Mouse (Mus musculus): ENCODE measurements around the gene Gtf3c2. TPM values are rescaled to one million over a fixed set of nuclear protein-coding genes. Genes with fewer than 3 reads are reported as not detected.

Gene Gtf3c2
- total RNA-seq, 1 experiment from 2014 or later: 86.1 TPM

DNA sequence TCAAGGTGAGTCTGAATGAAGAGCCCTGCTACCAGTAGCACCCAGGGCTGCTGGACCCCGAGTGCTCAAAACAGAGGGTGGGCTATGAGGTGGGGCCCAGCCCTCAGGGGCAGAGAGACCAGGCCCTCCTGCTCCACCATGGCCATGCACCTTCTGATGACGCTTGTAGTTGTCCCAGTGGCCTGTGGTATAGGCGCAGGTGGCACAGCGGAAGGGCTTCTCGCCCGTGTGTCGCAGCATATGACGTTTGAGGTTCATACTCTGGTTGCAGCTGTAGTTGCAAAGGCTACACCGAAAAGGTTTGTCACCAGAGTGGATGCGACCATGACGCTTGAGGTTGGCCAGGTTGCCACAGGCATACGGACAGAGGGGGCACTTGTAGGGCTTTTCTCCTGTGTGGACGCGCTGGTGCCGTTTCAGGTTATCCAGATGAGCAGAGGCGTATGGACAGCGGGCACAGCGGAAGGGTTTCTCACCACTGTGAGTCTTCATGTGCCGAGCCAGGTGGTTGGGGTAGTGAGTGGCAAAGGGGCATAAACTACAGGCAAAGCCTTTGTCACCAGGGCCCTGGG, 19.5 kb upstream of the Gtf3c2 start:
- no peak for ATAC-seq (ENCODE audit: extremely low read depth, insufficient number of reproducible peaks, low FRiP score, poor library complexity, severe bottlenecking)

DNA sequence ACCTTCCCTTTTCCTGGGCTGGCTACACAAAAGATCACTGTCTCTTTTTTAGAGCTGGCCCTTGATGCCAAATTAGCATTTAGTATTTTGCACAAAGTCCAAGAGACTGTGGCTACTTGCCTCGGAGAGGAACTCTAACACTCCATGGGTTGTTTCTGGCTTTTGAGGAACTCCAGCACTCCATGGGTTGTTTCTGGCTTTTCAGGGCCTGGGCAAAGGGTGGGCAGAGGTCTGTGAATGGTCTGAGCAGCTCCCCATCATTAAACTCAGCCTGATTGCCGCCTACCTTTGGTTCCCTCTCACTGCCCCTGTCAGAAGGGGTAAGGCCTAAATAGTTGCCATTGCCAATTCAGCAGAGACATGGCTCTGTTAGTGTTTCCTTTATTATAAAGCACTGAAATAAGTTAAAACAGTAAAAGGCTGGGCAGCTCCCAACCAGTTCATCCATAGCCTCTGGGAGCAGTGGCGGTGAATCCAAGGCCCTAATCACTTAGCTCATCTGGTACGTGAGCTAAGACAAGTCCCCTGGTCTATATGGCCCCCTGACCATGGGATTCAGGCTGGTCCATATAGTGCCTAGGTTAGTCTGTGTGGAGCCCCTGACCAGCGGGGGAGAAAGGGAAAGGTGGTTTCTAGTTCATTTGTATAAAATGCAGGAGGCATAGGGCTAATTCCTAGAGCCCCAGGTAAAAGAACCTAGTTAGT, 18.8 kb upstream of the Gtf3c2 start:
- ATAC-seq (ENCODE audit: extremely low read depth, insufficient number of reproducible peaks, low FRiP score, poor library complexity, severe bottlenecking): no peak

DNA sequence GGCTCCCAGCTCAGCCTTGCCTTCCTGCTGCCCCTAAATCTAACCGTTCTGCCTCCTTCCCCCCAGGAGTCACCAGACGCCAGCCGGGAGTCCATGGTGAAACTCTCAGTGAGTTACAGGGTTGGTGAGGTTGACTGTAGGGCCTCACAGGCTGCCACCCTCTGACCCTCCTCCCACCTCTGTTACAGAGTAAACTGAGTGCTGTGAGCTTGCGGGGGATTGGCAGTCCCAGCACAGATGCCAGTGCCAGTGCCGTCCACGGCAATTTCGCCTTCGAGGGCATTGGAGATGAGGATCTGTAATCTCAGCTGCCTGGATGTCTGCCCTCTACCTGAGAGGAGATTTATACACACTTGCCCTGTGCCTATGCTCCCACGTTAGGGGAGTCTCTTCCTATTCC, 18.2 kb upstream of the Gtf3c2 start:
- no peak for ATAC-seq (ENCODE audit: extremely low read depth, insufficient number of reproducible peaks, low FRiP score, poor library complexity, severe bottlenecking)

DNA sequence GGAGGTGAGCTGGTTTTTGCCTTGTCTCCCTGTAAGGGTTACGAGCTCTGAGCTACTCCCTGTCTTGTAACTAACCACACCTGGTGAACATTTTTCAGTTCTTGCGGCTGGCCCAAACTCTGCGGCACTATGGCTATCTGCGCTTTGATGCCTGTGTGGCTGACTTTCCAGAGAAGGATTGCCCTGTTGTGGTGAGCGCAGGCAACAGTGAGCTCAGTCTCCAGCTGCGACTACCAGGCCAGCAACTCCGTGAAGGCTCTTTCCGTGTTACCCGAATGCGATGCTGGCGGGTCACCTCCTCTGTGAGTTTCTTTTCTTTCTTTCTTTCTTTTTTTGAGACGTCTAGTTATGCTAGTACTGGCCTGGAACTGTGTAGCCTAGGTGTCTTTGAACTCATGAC, 17.1 kb upstream of the Gtf3c2 start:
- no peak for ATAC-seq (ENCODE audit: extremely low read depth, insufficient number of reproducible peaks, low FRiP score, poor library complexity, severe bottlenecking)

DNA sequence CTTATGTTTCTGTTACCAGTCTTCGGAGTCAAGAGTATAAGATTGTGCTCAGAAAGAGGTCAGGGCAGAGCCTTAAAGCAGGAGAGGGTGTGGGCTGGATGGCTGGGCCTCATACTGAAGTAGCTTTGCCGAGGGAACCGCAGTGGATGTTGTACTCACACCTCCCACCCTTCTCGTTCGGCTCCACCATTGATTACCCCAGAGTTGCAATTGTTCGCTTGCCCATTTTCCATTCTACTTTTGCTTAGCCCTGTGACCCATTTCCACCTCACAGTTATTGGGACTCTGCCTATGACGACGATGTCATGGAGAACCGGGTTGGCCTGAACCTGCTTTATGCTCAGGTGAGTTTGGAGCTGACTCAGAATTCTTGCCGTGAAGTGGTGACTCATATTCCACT, 16.3 kb upstream of the Gtf3c2 start:
- no peak for ATAC-seq (ENCODE audit: extremely low read depth, insufficient number of reproducible peaks, low FRiP score, poor library complexity, severe bottlenecking)

DNA sequence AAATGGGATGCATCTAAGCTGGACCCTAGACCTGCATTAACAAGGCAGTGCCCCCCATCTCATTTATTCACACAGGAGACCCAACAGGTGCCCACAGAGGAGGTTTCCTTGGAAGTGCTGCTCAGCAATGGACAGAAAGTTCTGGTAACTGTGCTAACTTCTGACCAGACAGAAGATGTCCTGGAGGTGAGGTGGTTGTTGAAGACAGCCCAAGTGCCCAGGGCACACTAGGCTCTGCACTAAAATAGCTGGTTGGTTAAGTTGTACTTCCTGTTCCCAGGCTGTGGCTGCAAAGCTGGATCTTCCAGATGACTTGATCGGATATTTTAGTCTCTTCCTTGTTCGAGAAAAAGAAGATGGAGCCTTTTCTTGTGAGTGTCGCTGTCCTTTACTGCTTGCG, 15.7 kb upstream of the Gtf3c2 start:
- ATAC-seq (ENCODE audit: extremely low read depth, insufficient number of reproducible peaks, low FRiP score, poor library complexity, severe bottlenecking): no peak

DNA sequence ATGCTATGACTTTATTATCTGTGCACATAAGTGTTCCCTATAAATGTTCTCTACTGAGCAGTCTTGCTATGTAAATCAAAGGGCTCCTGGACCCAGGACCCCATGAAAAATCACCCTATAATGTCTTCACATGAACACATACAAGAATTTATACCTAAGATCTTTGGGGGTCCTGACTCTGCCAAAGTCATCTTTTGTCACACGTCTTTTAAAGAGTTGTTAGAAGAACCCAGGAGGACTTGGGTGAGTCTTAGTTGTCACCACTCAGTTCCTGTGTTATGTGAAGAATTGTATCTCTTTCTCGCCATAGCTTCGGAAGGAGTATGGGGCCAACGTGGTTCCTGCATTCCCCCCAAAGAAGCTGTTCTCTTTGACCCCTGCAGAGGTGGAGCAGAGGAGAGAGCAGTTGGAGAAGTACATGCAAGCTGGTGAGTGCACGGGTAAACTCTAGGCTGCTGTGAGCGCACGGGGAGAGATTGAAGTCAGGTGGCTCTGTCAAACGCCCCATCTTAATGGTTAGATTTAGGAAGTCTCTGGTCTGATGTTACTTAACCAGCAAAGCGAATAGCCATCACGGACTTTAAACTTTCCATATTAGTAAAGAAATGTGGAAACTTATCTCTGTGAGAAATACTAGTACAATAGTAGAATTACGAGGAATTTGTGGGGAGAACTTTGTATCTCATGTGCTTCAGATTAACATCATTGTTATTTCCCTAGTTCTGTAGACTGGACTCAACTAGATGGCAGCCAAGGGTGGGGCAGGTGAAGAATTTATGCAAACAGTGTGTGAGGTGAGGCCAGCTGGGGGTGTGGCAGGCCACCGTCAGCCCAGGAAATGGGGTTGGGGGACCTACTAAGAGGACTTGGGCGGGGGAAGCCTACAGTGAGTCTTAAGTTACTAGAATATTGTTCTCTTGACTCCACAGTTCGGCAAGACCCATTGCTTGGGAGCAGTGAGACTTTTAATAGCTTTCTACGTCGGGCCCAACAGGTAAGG, 14.8 kb upstream of the Gtf3c2 start:
- ATAC-seq (ENCODE audit: extremely low read depth, insufficient number of reproducible peaks, low FRiP score, poor library complexity, severe bottlenecking): no peak

DNA sequence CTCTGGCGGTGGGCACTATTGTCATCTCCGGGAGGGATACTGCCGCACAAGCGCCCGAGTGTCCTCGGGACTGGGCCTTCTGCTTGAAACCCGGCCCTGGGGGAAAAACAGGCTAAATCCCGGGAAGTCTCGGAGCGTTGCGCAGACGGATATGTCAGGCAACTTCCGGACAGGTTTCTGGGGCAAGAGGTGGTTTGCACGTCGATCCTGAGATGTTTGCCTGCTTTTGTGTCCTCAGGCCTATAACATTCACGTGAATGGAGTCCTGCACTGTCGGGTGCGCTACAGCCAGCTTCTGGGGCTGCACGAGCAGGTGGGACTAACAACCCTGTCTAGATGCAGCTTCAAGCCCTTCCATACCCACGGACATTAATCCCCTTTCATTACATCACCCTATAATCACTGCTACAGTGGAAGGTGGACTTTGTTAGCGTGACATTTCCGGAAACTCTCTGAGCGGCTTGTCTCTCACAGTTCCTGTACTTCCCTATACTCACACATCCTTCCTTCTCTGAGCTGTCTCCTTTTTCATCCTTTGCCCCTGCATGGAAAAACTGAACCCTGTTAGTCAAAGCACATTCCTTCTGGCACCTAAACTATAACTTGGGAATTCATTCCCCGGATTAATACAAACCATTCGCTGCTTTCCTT, 13.8 kb upstream of the Gtf3c2 start:
- ATAC-seq (ENCODE audit: extremely low read depth, insufficient number of reproducible peaks, low FRiP score, poor library complexity, severe bottlenecking): no peak

DNA sequence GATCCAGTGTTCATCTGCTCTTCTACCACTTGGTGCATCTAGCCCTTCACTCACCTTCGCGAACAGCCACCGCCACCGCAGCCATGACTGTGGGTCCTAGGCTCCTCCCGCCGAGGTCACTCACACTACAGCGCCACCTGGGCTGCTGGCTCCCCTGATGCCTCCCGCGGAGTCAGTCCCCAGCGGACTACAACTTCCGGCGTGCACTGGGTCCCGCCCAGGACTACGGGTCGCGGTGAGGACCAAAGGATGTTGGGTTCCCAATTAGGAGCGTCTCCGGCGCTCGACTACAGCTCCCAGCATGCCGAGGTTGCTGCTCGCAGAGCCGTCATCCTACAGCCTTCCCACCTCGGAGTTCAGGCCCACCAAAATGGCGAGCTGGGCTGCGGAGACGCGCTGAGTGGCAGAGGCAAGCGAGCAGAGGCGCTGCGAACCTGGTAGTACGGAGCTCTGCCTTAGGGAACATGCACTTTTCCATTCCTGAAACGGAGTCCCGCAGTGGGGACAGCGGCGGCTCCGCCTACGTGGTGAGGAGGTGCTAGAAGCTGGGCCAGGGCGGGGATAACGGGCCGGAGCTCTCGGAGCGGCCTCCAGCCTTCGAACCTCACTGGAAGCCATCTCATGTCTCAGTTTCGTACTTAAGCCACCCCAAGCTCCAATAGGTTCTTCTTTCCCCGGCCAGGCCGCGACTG, 13.1 kb upstream of the Gtf3c2 start, which contains the start of the genes Snx17 and Eif2b4:
TSS of gene Snx17 (plus strand) at position 289 of the 692 bp plus-strand sequence.
TSS of gene Eif2b4 (minus strand) at position 492 of the 692 bp plus-strand sequence.
- ATAC-seq (ENCODE audit: extremely low read depth, insufficient number of reproducible peaks, low FRiP score, poor library complexity, severe bottlenecking): peak; percentile 95

DNA sequence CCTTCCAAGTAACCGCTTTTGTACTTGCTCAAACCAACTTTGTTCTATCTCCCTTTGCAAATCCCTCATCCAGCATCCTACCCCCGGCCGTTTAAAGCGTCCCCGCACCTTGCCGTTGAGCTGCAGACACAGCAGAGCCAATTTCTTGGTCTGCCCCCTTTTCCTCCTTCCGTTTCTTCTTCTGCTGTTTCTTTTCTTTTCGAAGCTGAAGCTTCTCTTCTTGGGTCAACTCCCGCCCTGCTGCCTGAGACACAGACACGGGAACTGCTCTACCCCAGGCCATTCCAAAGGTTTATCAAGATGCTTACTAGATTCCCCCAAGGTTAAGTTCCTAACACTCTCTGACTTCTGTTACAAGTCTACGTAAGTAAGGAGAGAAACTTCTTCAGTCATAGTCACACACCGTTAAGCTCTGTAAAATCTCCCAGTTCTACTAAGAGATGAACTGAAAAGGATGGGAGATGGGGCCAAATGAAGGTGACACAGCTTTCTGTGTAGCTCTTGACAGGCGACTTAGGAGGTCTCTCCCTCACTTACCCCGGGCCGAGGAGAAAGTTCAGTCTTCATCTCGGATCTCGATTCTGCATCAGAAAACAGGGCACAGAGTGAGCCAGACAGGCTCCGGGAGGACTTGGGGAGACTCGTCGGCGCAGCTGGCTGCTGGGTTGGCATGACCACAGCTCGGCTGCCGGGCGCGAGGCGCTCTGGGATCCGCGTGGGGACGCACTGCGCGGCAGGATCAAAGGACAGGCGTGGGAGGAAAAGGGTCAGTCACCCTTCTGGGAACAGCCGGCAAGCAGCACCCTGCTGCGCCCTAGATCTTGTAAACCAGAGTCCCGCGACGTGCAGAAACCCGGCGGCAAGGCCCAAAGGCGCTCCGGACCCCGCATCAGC, 12.3 kb upstream of the Gtf3c2 start:
- no peak for ATAC-seq (ENCODE audit: extremely low read depth, insufficient number of reproducible peaks, low FRiP score, poor library complexity, severe bottlenecking)

DNA sequence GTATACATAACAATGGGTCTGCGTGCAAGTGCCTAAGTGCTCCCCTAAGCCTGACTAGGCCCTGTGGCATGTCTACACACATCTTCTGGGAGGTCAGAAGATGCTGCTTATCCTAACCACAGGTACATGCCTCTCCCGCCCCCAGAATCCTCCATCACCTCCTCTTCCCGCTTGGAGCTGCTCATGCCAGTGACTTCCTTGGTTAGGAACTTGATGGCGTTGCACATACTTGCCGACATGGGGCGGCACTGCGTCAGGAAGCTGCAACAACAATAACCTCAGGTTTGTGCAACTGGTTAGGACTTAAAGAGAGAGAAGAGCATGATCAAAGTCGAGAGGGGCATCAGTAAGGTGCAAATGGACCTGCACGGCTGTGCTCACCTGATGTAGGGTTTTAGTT, 10.3 kb upstream of the Gtf3c2 start:
- ATAC-seq (ENCODE audit: extremely low read depth, insufficient number of reproducible peaks, low FRiP score, poor library complexity, severe bottlenecking): no peak

DNA sequence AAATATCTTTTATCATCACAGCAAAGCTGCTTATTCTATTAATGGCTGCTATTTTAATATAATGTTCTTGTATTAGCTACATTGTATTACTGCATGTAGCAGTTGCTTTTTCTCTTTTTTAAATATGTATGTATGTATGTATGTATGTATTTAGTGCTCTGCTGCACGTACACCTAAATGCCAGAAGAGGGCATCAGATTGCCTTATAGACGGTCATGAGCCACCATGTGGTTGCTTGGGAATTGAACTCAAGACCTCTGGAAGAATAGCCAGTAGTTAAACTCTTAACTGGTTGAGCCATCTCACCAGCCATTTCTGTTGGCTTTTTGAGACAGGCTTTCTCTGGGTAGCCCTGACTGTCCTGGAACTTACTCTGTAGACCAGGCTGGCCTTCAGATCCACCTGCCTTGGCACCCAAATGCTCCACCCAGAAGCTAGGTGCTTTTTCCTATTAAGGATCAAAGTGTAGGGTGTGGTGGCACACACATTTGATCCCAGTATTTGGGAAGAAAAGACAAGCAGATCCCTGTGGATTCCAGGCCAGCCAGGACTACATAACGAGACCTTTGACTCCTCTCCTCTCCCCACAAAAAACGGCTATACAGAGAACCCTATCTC, 8.4 kb upstream of the Gtf3c2 start:
- ATAC-seq (ENCODE audit: extremely low read depth, insufficient number of reproducible peaks, low FRiP score, poor library complexity, severe bottlenecking): no peak

DNA sequence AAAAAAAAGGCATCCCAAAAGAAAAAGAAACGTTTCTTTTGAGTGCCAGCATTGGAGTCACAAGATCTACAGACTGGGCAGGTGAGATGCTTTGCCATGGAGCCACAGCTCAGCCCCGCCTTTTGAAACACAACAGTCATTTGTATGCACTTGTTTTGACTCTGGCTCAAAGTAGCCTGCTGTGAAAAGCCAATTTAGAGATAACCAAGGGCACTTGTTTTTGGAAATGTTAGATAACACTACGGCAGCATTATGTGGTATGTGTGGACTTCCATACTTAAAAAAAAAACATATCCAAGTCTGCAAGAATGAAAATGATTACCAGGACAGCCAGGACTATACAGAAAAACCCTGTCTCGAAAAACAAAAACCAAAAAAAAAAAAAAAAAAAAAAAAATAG, 3.7 kb upstream of the Gtf3c2 start:
- ATAC-seq (ENCODE audit: extremely low read depth, insufficient number of reproducible peaks, low FRiP score, poor library complexity, severe bottlenecking): no peak

DNA sequence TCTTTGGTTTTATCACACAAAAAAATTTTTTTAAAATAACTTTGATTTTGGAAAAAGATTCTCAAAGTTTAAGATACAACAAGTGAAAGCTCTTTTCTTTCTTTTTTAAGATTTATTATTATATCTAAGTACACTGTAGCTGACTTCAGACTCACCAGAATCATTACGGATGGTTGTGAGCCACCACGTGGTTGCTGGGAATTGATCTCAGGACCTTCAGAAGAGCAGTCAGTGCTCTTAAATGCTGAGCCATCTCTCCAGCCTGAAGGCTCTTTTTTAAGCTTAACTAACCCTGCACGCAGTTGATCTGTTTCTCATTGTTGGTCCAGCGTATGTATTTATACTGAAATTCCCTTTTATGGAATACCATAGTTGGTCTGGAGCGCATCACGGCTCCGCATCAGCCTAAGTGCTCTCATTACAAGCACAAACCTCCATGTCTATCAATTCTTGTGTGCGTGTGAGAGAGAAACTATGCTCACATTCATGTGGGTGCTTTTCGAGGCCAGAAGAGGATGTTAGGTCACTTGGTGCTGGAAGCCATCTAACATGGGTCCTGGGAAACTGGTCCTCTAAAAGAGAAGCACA, 1.3 kb upstream of the Gtf3c2 start:
- no peak for ATAC-seq (ENCODE audit: extremely low read depth, insufficient number of reproducible peaks, low FRiP score, poor library complexity, severe bottlenecking)

DNA sequence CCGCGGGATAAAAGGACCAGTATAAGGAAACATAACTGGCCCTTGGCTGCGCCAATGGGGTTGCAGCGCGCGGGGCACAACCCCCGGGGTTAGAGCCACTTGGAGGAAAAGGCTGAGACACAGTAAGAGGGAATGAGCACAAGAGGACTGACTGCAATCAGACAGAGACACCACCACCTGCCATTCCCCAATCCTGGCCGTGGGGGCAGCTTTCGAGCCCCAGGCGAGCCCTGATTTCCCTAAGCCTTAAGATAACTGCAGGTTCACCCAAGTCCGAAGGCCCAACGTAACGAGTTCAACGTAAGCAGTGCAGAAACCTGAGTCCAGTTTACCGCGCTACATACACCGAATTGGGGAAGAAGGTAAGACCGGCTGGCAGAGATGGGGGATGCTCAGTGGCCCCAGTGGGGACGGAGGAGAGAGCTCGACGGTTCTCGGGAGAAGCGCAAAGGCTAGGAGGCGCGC, 611 bp downstream of the Gtf3c2 start:
- ATAC-seq (ENCODE audit: extremely low read depth, insufficient number of reproducible peaks, low FRiP score, poor library complexity, severe bottlenecking): no peak; the same call in 1 of the 2 replicates

DNA sequence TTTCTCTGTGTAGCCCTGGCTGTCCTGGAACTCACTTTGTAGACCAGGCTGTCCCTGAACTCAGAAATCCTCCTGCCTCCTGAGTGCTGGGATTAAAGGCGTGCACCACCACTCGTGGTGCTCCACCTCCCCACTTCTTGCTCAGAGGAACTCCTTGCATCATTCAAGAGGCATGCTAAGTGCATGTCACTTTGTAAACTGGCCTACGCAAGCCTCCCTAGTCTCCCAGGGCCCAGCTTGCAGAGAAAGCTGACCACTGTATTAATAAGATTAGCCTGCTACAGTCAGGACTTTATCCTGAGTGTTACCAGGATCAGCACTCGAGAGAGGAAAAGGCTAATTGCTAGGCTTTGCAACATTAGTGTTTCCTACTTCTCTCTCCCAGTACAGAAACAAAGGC, 11.3 kb downstream of the Gtf3c2 start:
- no peak for ATAC-seq (ENCODE audit: extremely low read depth, insufficient number of reproducible peaks, low FRiP score, poor library complexity, severe bottlenecking)

DNA sequence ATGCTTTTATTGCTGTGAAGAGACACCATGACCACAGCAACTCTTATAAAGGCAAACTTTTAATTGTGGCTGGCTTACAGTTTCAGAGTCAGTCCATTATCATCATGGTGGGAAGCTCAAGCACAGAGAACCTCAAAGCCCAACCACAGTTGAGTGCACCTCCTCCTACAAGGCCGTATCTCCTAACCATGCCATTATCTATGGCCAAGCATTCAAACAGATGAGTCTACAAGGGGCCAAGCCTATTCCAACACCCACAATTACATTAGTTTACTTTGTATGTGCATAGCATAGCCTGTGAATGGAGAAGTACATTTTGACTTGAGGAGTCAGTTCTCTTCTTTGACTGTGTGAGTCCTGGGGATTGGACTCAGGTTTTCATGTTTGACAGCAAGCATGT, 15.1 kb downstream of the Gtf3c2 start:
- ATAC-seq (ENCODE audit: extremely low read depth, insufficient number of reproducible peaks, low FRiP score, poor library complexity, severe bottlenecking): no peak

Measured in neutrophil, adult 5-6 weeks (primary cell).